In genomic region chr3:95433301-95433915, GRCm38 (mm10) we compare ENCODE assay signal across 8 mouse cellular contexts. TPM values are rescaled to one million over a fixed set of nuclear protein-coding genes. Genes with fewer than 3 reads are reported as not detected.
DNase-seq lines count a peak whose midpoint lies in the region; ATAC-seq lines count a peak whose summit lies in the region.

No protein-coding gene starts in this region.

- peak overlapping the region; percentile 95 for H3K27ac ChIP-seq in hindbrain, embryonic 10.5 days
- no peak overlapping the region for H3K27ac ChIP-seq in midbrain, embryonic 11.5 days (ENCODE audit: low read depth, low read length)

- H3K9ac ChIP-seq in midbrain, embryonic 11.5 days (ENCODE audit: low read length), result no peak overlapping the region

- H3K4me2 ChIP-seq in midbrain, embryonic 11.5 days, result peak overlapping the region; percentile 68

- H3K4me3 ChIP-seq in hindbrain, embryonic 10.5 days, result peak overlapping the region; percentile 94
- no peak overlapping the region; the same call in 1 of the 2 replicates for H3K4me3 ChIP-seq in midbrain, embryonic 11.5 days (ENCODE audit: low read depth, low read length)

- peaks cover 19% of the 10 kb centered on the region for H3K36me3 ChIP-seq in hindbrain, embryonic 10.5 days
- H3K36me3 ChIP-seq in midbrain, embryonic 11.5 days (ENCODE audit: control insufficient read depth, insufficient read depth, low read length), result no peaks in the 10 kb centered on the region; the same call in 1 of the 2 replicates

- 77% methylated on average over 10 of the region's 10 CpGs for WGBS in hindbrain, embryonic 10.5 days
- 72% methylated on average over 10 of the region's 10 CpGs for WGBS in midbrain, embryonic 11.5 days

- H3K4me1 ChIP-seq in hindbrain, embryonic 10.5 days (replicated peaks), result peaks cover 11% of the 10 kb centered on the region
- peaks cover 6% of the 10 kb centered on the region for H3K4me1 ChIP-seq in midbrain, embryonic 11.5 days (ENCODE audit: control insufficient read depth, insufficient read depth, low read length)

- DNase-seq in kidney, adult 9 months, result peak; percentile 19
- no peak for DNase-seq in kidney, adult 8-10 months
- peak; percentile 65 for DNase-seq in MEL-GATA-1-ER (ENCODE audit: extremely low read depth, low read depth)
- DNase-seq in hindbrain, embryonic 10.5 days (ENCODE audit: low spot score), result no peak
- DNase-seq in midbrain, embryonic 11.5 days (ENCODE audit: low spot score, missing footprints), result no peak
- no peak for DNase-seq in left cerebral cortex, adult 9 months (ENCODE audit: low spot score in 2 of 2)
- no peak for DNase-seq in embryo, embryonic 9.5 days (ENCODE audit: extremely low spot score)
- no peak for DNase-seq in right cerebral cortex, postnatal 25 days

- no peak for ATAC-seq in midbrain, embryonic 11.5 days (ENCODE audit: low FRiP score)

- no peaks in the 10 kb centered on the region for H3K9me3 ChIP-seq in hindbrain, embryonic 10.5 days
- H3K9me3 ChIP-seq in midbrain, embryonic 11.5 days (ENCODE audit: control insufficient read depth, low read length), result no peaks in the 10 kb centered on the region

- H3K27me3 ChIP-seq in hindbrain, embryonic 10.5 days (ENCODE audit: insufficient read depth, poor library complexity, severe bottlenecking), result no peaks in the 10 kb centered on the region; the same call in 1 of the 2 replicates
- H3K27me3 ChIP-seq in midbrain, embryonic 11.5 days (ENCODE audit: control insufficient read depth, insufficient read depth, low read length), result no peaks in the 10 kb centered on the region

RNA-seq across cellular contexts. Expression of gene Arnt, which starts 0.8 kb away (rescaled TPM):
- 30.6 and 33.5 TPM in 2 replicates for polyA plus RNA-seq in hindbrain, embryonic 10.5 days (2016; fragmentation: Nextera tagmentation; extraction: Ambion mirVana)
- polyA plus RNA-seq in midbrain, embryonic 11.5 days (2014; fragmentation: Nextera tagmentation; extraction: Ambion mirVana), result 26.2 and 27.0 TPM in 2 replicates

RNA-seq across cellular contexts. Expression of gene 4930558C23Rik, which starts 30.8 kb away (rescaled TPM):
- polyA plus RNA-seq in hindbrain, embryonic 10.5 days (2016; fragmentation: Nextera tagmentation; extraction: Ambion mirVana), result not detected in 2 replicates
- polyA plus RNA-seq in midbrain, embryonic 11.5 days (2014; fragmentation: Nextera tagmentation; extraction: Ambion mirVana), result not detected in 2 replicates

Comparison
In these comparisons a context has a peak if more than half of its experiments do, and no peak if none do; other contexts are left out.
1. DNase-seq: peak in kidney, adult 9 months (single experiment) and MEL-GATA-1-ER (single experiment); none in kidney, adult 8-10 months (0 of 2), hindbrain, embryonic 10.5 days (single experiment), midbrain, embryonic 11.5 days (single experiment), left cerebral cortex, adult 9 months (0 of 2), embryo, embryonic 9.5 days (single experiment) and right cerebral cortex, postnatal 25 days (single experiment).